Mouse (Mus musculus): ENCODE measurements at regions not wholly inside any gene's neighbourhood (a gene's known extent, or its start where the extent isn't known, plus 50 kb on each side); places are given as distances from the start of the nearest gene placed in this dataset.

DNA sequence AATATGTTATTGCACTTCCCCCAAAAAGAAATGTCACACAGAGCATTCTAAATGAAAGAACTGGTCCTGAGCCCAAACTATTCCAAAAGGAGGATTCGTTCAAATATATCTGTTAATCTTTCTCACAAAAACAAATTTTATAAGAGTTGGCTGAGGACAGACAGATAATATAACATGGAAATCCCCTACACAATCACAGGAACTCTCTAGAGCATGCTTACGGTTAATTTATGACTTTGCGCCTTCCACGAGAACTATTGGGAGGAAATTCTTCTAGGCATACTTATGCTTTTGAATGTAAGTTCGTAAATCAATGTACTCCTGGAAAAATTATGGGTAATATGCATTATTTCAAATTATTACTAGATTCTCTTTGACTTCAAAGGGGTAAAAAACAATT lies 144.1 kb upstream of the Gimd1 start:
- Histone ChIP-seq H3K4me1 (replicated peaks) (no peaks in the 10 kb centered on the region), H3K27me3 (no peaks in the 10 kb centered on the region), H3K36me3 (no peaks in the 10 kb centered on the region), H3K9ac (no peak overlapping the region), H3K4me3 (no peak overlapping the region), H3K27ac (replicated peaks) (no peak overlapping the region), H3K4me2 (no peak overlapping the region), H3K9me3 (no peaks in the 10 kb centered on the region)
- no peak for ATAC-seq (ENCODE audit: low FRiP score, low read depth)
- WGBS: 87% methylated on average over 5 of the region's 5 CpGs

GRCm38 (mm10) chr3:132506095-132506494 lies 123.5 kb upstream of the Gimd1 start:
- H3K4me1 ChIP-seq (replicated peaks): no peaks in the 10 kb centered on the region
- peak; percentile 51; the same call in 1 of the 2 replicates for ATAC-seq (ENCODE audit: low FRiP score, low read depth)
- H3K27me3 ChIP-seq: no peaks in the 10 kb centered on the region
- H3K4me3 ChIP-seq: no peak overlapping the region
- no peak overlapping the region for H3K9ac ChIP-seq
- H3K9me3 ChIP-seq: no peaks in the 10 kb centered on the region
- H3K36me3 ChIP-seq: no peaks in the 10 kb centered on the region
- no peak overlapping the region for H3K27ac ChIP-seq (replicated peaks)
- H3K4me2 ChIP-seq: no peak overlapping the region
- 19% methylated on average over 4 of the region's 4 CpGs for WGBS

- H3K4me1 ChIP-seq (replicated peaks): no peaks in the 10 kb centered on the region
- 32% methylated on average over 1 of the region's 1 CpGs for WGBS
- no peak overlapping the region for H3K4me3 ChIP-seq
- no peaks in the 10 kb centered on the region for H3K9me3 ChIP-seq
- no peak overlapping the region for H3K27ac ChIP-seq (replicated peaks)
- ATAC-seq (ENCODE audit: low FRiP score, low read depth): no peak
- no peak overlapping the region for H3K9ac ChIP-seq
- no peaks in the 10 kb centered on the region for H3K36me3 ChIP-seq
- H3K27me3 ChIP-seq: no peaks in the 10 kb centered on the region
- no peak overlapping the region for H3K4me2 ChIP-seq
These were observed 119.4 kb upstream of the Gimd1 start for GRCm38 (mm10) chr3:132510240-132510639.

DNA sequence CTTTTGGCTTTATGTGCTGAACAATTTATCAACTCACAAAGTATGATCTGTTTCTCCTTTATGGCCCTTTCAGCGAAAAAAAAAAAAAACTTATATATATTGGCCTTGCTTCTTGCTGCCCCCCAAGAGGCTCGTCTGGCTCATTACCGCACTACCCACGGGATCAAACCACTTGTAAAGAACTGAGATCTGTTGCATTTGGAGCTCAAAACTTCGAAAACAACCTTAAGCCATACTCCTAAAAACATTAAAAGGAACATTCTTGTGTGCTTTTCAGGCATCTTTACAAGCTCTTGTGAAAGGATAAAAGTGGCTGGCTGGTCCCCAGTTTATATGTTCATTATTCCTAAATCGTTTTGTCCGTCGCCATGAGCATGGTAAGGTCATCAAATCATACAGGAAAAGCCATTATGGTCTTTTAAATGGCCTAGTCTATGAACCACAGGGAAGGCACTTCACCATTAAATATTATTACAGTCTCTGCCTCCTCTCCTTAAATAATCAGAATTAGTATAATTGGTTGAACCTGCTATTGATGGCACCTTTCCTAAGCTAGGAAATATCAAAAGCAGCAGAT lies 117.0 kb upstream of the Gimd1 start:
- no peaks in the 10 kb centered on the region for H3K9me3 ChIP-seq
- H3K27me3 ChIP-seq: no peaks in the 10 kb centered on the region
- no peaks in the 10 kb centered on the region for H3K4me1 ChIP-seq (replicated peaks)
- no peak overlapping the region for H3K9ac ChIP-seq
- H3K4me3 ChIP-seq: no peak overlapping the region
- H3K27ac ChIP-seq (replicated peaks): no peak overlapping the region
- 85% methylated on average over 8 of the region's 8 CpGs for WGBS
- ATAC-seq (ENCODE audit: low FRiP score, low read depth): no peak
- no peak overlapping the region for H3K4me2 ChIP-seq
- H3K36me3 ChIP-seq: no peaks in the 10 kb centered on the region

DNA sequence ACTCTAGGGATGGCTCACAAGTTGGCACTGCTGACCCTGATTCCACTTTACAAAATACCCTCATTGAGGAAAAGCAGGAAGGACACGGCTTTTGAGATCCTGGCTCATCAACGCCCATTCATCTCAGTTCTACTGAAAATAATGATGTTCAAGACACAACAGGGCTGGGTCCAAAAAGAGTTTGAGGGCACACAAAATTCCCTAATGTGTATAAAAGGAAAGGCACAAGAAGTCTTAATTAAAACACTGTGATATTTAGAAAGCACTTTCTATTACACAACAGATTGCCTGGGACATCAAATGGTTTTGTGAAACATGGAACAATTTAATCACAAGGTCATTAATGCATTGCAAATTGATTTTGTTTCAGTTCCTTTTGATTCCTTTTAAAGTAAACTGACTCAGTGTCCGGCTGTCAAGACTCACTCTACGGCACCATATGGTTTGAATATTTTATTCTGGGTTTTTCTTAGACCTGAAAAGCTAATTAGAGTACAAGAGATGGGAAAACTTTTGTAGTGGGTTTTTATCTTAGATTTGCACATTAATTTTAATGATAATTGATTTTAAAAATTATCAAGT lies 96.2 kb upstream of the Gimd1 start:
- no peak overlapping the region for H3K9ac ChIP-seq
- WGBS: 62% methylated on average over 4 of the region's 4 CpGs
- no peak overlapping the region for H3K4me2 ChIP-seq
- no peak overlapping the region for H3K4me3 ChIP-seq
- H3K36me3 ChIP-seq: no peaks in the 10 kb centered on the region
- no peak overlapping the region for H3K27ac ChIP-seq (replicated peaks)
- H3K27me3 ChIP-seq: no peaks in the 10 kb centered on the region
- H3K4me1 ChIP-seq (replicated peaks): no peaks in the 10 kb centered on the region
- no peak for ATAC-seq (ENCODE audit: low FRiP score, low read depth)
- no peaks in the 10 kb centered on the region for H3K9me3 ChIP-seq

DNA sequence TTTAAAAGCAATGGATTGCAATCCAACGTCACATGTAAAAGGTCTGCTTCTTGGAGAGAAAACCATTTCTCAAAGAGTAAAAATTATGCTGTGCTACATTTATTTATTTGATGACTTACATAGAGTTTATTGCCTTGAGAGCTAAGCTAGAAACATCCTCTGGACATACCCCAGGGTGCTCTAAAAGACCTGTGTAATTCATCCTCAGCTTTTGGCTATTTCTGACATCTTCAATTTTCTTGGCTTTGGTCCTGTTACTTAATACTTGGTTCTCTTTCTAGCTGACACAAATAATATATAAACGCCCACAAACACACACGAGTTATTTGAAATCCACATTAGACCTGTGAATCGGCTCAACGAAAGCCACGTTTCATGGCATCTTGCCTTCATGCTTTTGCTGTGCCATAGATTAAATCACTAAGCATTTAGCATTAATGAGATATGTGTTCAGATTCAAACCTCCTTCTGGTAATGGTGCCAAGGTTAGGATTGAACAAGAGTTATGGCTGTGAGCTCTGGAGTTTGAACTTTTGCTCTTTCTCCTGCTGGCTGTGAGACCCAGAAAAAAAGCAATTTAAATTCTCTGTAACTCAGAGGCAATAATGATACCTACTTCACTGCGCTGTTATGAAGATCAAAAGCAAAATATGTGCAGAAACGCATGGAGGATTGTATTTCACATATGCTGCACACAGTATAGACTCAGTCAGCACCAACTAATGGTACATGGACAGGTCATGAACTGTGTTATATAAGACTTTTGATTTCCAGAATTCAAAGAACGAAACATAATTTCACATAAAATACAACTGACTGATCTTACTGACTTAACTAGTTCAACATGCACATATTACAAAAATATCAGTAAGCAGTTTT lies 89.6 kb upstream of the Gimd1 start:
- H3K4me1 ChIP-seq (replicated peaks): no peaks in the 10 kb centered on the region
- H3K36me3 ChIP-seq: no peaks in the 10 kb centered on the region
- no peak overlapping the region for H3K4me3 ChIP-seq
- H3K9me3 ChIP-seq: no peaks in the 10 kb centered on the region
- no peak overlapping the region for H3K9ac ChIP-seq
- no peak for ATAC-seq (ENCODE audit: low FRiP score, low read depth)
- H3K4me2 ChIP-seq: no peak overlapping the region
- no peak overlapping the region for H3K27ac ChIP-seq (replicated peaks)
- no peaks in the 10 kb centered on the region for H3K27me3 ChIP-seq
- WGBS: 92% methylated on average over 9 of the region's 9 CpGs

DNA sequence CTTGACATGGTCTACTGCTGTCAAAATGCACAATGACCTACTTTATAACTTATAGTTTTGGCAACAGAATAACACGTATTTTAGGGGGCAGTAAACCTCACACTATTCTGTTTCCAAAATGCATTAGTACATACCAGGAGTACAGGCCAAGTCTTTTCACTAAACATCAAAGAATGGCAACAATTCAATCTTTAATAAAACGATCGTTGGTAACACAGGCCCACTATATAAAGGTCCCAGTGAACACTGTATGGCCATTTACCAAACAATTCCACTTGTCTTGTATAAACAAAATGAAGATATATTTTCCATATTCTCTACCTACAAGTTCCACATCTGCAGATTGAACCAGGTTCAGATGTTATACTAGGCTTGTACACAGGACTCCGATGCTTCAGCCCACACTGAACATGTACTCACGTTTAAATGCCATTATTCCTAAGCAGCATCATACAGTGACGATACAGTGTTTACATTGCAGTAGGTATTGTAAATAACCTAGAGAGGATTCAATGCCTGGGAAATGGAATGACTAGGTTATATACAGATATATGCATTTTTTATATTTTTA lies 78.3 kb upstream of the Gimd1 start:
- H3K36me3 ChIP-seq: no peaks in the 10 kb centered on the region
- ATAC-seq (ENCODE audit: low FRiP score, low read depth): no peak
- no peaks in the 10 kb centered on the region for H3K4me1 ChIP-seq (replicated peaks)
- no peak overlapping the region for H3K4me3 ChIP-seq
- no peak overlapping the region for H3K4me2 ChIP-seq
- no peak overlapping the region for H3K27ac ChIP-seq (replicated peaks)
- WGBS: 87% methylated on average over 6 of the region's 6 CpGs
- no peak overlapping the region for H3K9ac ChIP-seq
- H3K9me3 ChIP-seq: no peaks in the 10 kb centered on the region
- H3K27me3 ChIP-seq: no peaks in the 10 kb centered on the region

DNA sequence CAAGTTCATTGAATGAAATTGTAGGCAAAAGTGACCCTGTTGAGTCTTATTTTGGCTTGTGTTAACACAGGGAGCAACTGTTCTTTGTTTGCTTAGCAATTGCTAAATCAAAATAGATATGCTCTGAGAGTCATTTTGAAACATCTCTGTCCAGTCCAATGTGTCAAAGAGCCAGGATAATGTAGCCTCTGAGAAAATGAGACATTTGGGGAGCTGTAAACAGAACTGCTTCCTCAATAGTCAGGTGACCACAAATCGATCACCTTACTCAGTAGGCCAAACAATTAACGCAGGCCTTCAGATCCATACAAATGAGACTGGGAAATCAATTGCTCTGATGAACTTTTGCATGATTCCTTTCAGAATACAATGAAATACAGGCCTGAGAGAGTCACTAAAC lies 63.9 kb upstream of the Gimd1 start:
- no peaks in the 10 kb centered on the region for H3K9me3 ChIP-seq
- no peak overlapping the region for H3K4me3 ChIP-seq
- no peak overlapping the region for H3K27ac ChIP-seq (replicated peaks)
- no peaks in the 10 kb centered on the region for H3K27me3 ChIP-seq
- 91% methylated on average over 2 of the region's 2 CpGs for WGBS
- H3K4me1 ChIP-seq (replicated peaks): no peaks in the 10 kb centered on the region
- no peak overlapping the region for H3K9ac ChIP-seq
- no peak for ATAC-seq (ENCODE audit: low FRiP score, low read depth)
- H3K4me2 ChIP-seq: no peak overlapping the region
- H3K36me3 ChIP-seq: no peaks in the 10 kb centered on the region

GRCm38 (mm10) chr3:132566301-132566700 lies 63.3 kb upstream of the Gimd1 start:
- no peaks in the 10 kb centered on the region for H3K27me3 ChIP-seq
- H3K36me3 ChIP-seq: no peaks in the 10 kb centered on the region
- H3K4me2 ChIP-seq: no peak overlapping the region
- no peak overlapping the region for H3K9ac ChIP-seq
- H3K9me3 ChIP-seq: no peaks in the 10 kb centered on the region
- WGBS: 90% methylated on average over 7 of the region's 7 CpGs
- no peak for ATAC-seq (ENCODE audit: low FRiP score, low read depth)
- H3K4me3 ChIP-seq: no peak overlapping the region
- no peak overlapping the region for H3K27ac ChIP-seq (replicated peaks)
- no peaks in the 10 kb centered on the region for H3K4me1 ChIP-seq (replicated peaks)

All from hindbrain, embryonic 15.5 days (tissue).